Mouse (Mus musculus): ENCODE results near the gene Adgrd1.

The Adgrd1 gene

DNA sequence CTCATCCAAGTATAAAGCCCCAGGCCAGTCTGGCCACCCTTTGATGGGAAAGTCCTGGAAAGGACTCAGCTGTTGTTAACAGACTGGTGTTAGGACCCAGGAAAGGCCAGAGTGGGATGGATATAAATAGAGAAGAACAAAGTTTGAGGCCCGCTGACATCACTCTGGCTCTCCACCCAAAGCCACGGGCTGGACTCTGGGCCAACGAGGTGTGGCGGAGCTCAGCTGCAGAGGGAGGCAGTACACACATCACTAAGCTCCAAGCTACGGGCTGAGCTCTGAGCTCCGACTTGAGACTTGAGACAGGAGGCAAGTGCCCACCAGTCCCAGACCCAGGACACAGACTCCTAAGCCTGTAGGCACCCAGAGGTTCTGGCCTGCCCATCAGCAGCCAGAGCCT lies at the start of gene Adgrd1:
Gene Adgrd1 (plus strand): TSS at position 240 of the 400 bp plus-strand sequence.
- ChIA-PET CTCF (no interaction called here), POLR2A (no interaction called here)

DNA sequence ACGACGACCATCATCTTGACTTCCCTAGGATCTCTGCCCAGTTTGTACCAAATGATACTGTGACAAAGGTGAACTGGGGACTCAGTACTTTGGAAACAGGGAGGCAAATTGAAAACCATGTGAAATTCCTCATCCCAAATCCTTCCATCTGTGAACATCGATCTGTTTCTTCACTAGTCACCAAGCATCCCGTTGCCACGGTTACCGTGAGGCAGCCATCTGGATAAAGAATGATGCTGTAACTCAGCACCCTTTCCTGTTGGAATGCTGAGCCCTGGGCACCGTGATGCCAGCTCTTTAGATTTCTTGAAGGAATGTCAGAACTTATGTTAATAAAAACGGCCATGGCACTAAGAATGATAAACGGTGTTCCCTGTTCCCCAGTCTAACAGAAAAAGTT lies 47.2 kb upstream of the Adgrd1 start:
- ChIA-PET CTCF (no interaction called here), POLR2A (no interaction called here)

GRCm38 (mm10) chr5:129051910-129052309 lies 44.6 kb upstream of the Adgrd1 start:
- POLR2A ChIA-PET, result interaction anchor here in 1 of 4 experiments (0.5 kb wide), 1 partner anchor 10 kb away, joined by 3 read pairs; no protein-coding TSS in a partner anchor
- CTCF ChIA-PET, result interaction anchor here in 2 of 4 experiments (0.5 to 1.0 kb wide), 5 partner anchors 13 to 532 kb away, joined by 3 to 4 read pairs (median 3); partner anchors contain the start of gene Mmp17 (in 1 of the 2)

GRCm38 (mm10) chr5:129052636-129053355 lies 43.8 kb upstream of the Adgrd1 start:
- ChIA-PET POLR2A (interaction anchor here in 1 of 4 experiments (1.3 kb wide), 1 partner anchor 12 kb away, joined by 6 read pairs; no protein-coding TSS in a partner anchor), CTCF (interaction anchor here in 3 of 4 experiments (0.5 to 1.7 kb wide), 3 partner anchors 10 to 91 kb away, joined by 4 to 9 read pairs (median 5); no protein-coding TSS in a partner anchor)

GRCm38 (mm10) chr5:129054675-129055284 lies 41.8 kb upstream of the Adgrd1 start:
- POLR2A ChIA-PET, result no interaction called here

DNA sequence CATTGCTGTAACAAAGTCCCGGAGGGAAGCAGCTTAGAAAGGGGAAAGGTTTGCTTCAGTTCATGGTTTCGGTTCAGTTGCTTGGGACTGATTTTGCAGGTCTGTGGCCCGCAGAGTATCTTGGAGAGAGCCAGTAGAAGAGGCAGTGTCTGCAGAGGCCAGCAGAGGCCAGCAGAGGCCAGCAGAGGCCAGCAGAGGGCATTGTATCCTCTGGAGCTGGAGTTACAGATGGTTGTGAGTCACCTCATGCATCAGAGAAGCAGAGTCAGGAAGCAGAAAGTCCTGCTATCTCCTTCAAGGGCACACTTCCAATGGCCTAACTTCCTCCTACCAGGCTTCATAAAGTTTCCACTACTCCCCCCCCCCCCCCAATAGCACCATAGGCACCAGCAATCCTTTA lies 37.4 kb upstream of the Adgrd1 start:
- CTCF ChIA-PET, result interaction anchor here in 3 of 4 experiments (0.6 to 2.5 kb wide), 16 partner anchors 92 to 863 kb away, joined by 3 to 9 read pairs (median 3); no protein-coding TSS in a partner anchor
- POLR2A ChIA-PET, result interaction anchor here in 2 of 4 experiments (0.6 to 1.2 kb wide), 4 partner anchors 106 to 525 kb away, joined by 3 to 5 read pairs (median 4); partner anchors contain the start of gene Rimbp2 (in 1 of the 2)

More at GRCm38 (mm10) chr5:129054675-129055284, 41.8 kb upstream of the Adgrd1 start:
- CTCF ChIA-PET, result no interaction called here

DNA sequence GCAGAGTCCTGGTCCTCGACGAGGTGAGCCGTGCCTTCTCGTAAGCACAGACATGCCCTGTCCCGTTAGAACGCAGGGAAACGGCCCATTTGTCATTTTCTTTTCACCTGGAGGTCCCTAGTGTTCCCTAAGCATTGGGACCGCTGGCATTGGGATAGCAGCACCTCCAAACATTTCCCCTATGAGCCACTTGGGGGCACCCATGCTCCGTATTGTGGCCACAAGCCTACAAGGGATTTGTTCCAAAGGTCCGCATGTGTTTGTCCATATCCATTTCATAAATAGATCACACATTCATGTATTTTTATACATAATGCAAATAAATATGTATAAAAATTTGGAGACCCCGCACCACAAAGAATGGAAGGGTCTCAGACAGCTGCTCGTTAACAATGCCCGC lies 35.0 kb upstream of the Adgrd1 start:
- CTCF ChIA-PET, result interaction anchor here (0.7 to 4.9 kb wide), 9 partner anchors 16 to 136 kb away, joined by 3 to 104 read pairs (median 7); no protein-coding TSS in a partner anchor
- POLR2A ChIA-PET, result interaction anchor here in 1 of 4 experiments (5.0 to 5.2 kb wide), 2 partner anchors 94 to 99 kb away, joined by 39 to 45 read pairs; no protein-coding TSS in a partner anchor

- CTCF ChIA-PET, result interaction anchor here (0.5 to 4.9 kb wide), 96 partner anchors 9 to 1385 kb away, joined by 3 to 104 read pairs (median 4); partner anchors contain the start of genes Nipsnap2 (in 2 of the 4) and Mmp17 (in 1 of the 4)
- POLR2A ChIA-PET, result interaction anchor here (0.6 to 5.2 kb wide), 24 partner anchors 9 to 824 kb away, joined by 3 to 45 read pairs (median 4); partner anchors contain the start of genes Chchd2 (in 1 of the 4) and Mmp17 (in 1 of the 4)
These were observed 33.3 kb upstream of the Adgrd1 start for GRCm38 (mm10) chr5:129063037-129063791.

- ChIA-PET CTCF (interaction anchor here (0.6 to 4.9 kb wide), 49 partner anchors 11 to 1747 kb away, joined by 3 to 104 read pairs (median 5); partner anchors contain the start of genes Mmp17 (in 1 of the 4) and Nipsnap2 (in 1 of the 4)), POLR2A (interaction anchor here in 3 of 4 experiments (0.6 to 5.2 kb wide), 15 partner anchors 13 to 1728 kb away, joined by 3 to 45 read pairs (median 5); partner anchors contain the start of genes Chchd2 (in 1 of the 3) and Mmp17 (in 1 of the 3))
These were observed 32.8 kb upstream of the Adgrd1 start for GRCm38 (mm10) chr5:129063792-129064087.

GRCm38 (mm10) chr5:129064186-129064585 lies 32.4 kb upstream of the Adgrd1 start:
- CTCF ChIA-PET, result interaction anchor here (0.5 to 4.9 kb wide), 29 partner anchors 13 to 1747 kb away, joined by 3 to 104 read pairs (median 5); partner anchors contain the start of genes Mmp17 (in 1 of the 4) and Nipsnap2 (in 1 of the 4)
- POLR2A ChIA-PET, result interaction anchor here in 3 of 4 experiments (0.6 to 5.2 kb wide), 23 partner anchors 10 to 1727 kb away, joined by 3 to 45 read pairs (median 5); partner anchors contain the start of gene Mmp17 (in 1 of the 3)

- ChIA-PET POLR2A (interaction anchor here (0.6 to 5.2 kb wide), 46 partner anchors 8 to 1171 kb away, joined by 3 to 45 read pairs (median 4); partner anchors contain the start of genes Mmp17 (in 1 of the 4), Psph (in 1 of the 4) and Zfp11 (in 1 of the 4)), CTCF (interaction anchor here (0.5 to 4.4 kb wide), 24 partner anchors 11 to 660 kb away, joined by 3 to 43 read pairs (median 4); partner anchors contain the start of genes Mmp17 (in 1 of the 4) and Nipsnap2 (in 1 of the 4))
These were observed 31.2 kb upstream of the Adgrd1 start for GRCm38 (mm10) chr5:129065301-129065700.

GRCm38 (mm10) chr5:129065946-129066345 lies 30.6 kb upstream of the Adgrd1 start:
- POLR2A ChIA-PET, result interaction anchor here (0.6 to 5.2 kb wide), 33 partner anchors 8 to 802 kb away, joined by 3 to 45 read pairs (median 5); partner anchors contain the start of genes Mmp17 (in 1 of the 4) and Psph (in 1 of the 4)
- CTCF ChIA-PET, result interaction anchor here (0.5 to 4.4 kb wide), 15 partner anchors 18 to 658 kb away, joined by 3 to 43 read pairs (median 5); no protein-coding TSS in a partner anchor

DNA sequence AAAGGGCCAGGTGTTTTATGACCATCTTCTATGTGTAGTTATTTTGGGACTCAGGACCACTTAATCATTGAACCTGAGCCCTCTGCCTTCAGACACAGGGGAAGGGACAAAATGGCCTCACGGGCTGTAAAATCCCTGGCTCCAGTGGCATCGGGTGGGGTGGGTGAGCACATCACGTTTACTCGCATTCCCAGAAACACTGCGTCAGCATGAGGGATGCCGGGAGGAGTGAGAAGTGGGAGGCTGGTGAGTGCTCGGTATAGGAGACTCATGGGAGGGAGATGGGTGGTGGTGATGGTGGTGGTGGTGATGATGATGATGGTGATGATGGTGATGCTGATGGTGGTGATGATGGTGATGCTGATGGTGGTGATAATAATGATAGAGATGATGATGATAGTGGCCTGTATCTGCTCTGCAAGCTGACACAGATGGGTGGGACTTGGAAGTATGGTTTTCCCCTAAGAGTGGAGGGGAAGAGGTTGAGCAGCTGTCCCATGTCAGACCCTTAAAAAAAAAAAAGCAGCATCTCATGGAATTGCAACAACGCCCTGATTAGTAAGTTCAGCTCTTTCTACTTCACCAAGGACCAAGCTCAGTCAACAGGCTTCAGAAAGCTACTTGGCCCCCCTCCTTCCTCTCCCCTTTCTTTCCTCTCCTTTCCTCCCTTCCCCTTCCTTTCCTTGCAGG lies 29.9 kb upstream of the Adgrd1 start:
- POLR2A ChIA-PET, result interaction anchor here in 3 of 4 experiments (0.9 to 5.2 kb wide), 9 partner anchors 9 to 151 kb away, joined by 3 to 45 read pairs (median 4); no protein-coding TSS in a partner anchor
- CTCF ChIA-PET, result interaction anchor here in 2 of 4 experiments (1.1 to 1.9 kb wide), 4 partner anchors 95 to 536 kb away, joined by 3 to 10 read pairs (median 4); no protein-coding TSS in a partner anchor

- POLR2A ChIA-PET, result interaction anchor here in 3 of 4 experiments (0.9 to 2.3 kb wide), 9 partner anchors 8 to 286 kb away, joined by 3 to 19 read pairs (median 3); no protein-coding TSS in a partner anchor
These were observed 29.2 kb upstream of the Adgrd1 start for GRCm38 (mm10) chr5:129067231-129067834.

DNA sequence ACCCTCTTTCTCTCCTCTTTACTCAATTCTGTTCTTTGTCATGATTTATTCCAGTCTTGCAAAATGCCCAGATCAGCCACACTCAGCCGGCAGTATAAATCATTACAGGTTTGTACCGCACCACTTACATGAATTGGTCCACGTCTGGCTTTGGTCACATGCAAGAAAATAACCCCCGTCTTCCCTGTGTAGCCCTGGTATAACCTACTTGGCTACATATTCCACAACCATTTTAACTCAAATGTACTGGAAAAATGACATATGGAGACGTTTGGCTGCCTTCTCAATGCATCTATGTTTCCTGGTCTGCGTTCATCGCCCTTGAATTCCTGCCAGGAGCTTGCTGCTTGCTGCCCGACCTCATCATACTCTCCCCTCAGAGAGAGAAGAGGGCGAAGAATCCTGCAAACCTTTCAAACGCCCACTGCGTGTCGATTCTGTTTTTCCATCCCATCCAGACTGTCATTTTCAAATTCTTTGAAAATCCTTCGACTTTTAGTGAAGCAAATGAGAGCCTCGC lies 24.7 kb upstream of the Adgrd1 start:
- ChIA-PET POLR2A (interaction anchor here in 2 of 4 experiments (0.5 to 1.7 kb wide), 3 partner anchors 13 to 539 kb away, joined by 3 to 9 read pairs (median 5); no protein-coding TSS in a partner anchor), CTCF (interaction anchor here in 2 of 4 experiments (0.6 to 0.8 kb wide), 2 partner anchors 9 to 43 kb away, joined by 3 read pairs; no protein-coding TSS in a partner anchor)

More at GRCm38 (mm10) chr5:129067231-129067834, 29.2 kb upstream of the Adgrd1 start:
- CTCF ChIA-PET, result interaction anchor here in 3 of 4 experiments (0.6 to 1.5 kb wide), 5 partner anchors 88 to 535 kb away, joined by 3 to 4 read pairs (median 4); no protein-coding TSS in a partner anchor

DNA sequence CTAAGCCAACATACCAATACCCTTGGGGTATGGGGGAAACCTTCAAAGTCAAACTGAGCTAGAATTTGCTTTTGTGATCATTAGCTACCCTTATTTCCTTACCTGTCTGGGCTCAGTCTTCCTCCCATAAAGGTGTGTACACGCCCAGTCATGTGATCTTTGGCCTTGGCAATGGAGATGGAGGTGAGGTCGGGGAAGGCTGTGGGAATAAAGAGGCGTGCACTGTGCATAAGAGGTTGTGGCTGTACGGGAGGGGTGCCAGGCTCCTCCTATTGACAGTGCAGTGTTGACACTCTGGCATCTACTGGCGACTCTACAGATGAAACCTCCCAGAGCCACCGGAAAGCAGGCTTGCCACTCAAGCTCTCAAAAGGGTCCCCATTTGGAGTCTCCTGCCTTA lies 23.1 kb upstream of the Adgrd1 start:
- ChIA-PET CTCF (interaction anchor here in 1 of 4 experiments (0.6 to 0.9 kb wide), 2 partner anchors 10 to 261 kb away, joined by 3 read pairs; no protein-coding TSS in a partner anchor), POLR2A (interaction anchor here in 2 of 4 experiments (0.5 to 2.8 kb wide), 7 partner anchors 8 to 512 kb away, joined by 3 to 8 read pairs (median 4); no protein-coding TSS in a partner anchor)

Measured in embryonic stem cell, embryonic (primary cell).